In genomic region chr8:27894325-27894724, GRCm38 (mm10) we compare ENCODE assay signal across 20 mouse cellular contexts.
DNase-seq lines count a peak whose midpoint lies in the region; ATAC-seq and TF ChIP-seq lines count a peak whose summit lies in the region.
"Had no signal": no experiment of that assay in that cellular context is flagged by ENCODE, and none has a peak within 500 bp of the region (broad histone marks: within the 10 kb centered on the region; RNA-seq: fewer than 3 reads in every experiment).

No protein-coding gene starts in this region.

- peak; percentile 55; the same call in 1 of the 2 replicates for ATAC-seq in forebrain, embryonic 16.5 days
- no peak; the same call in 1 of the 2 replicates for ATAC-seq in limb, embryonic 11.5 days (ENCODE audit: insufficient number of reproducible peaks, low FRiP score, low TSS enrichment, low read depth)
- ATAC-seq: intestine, embryonic 16.5 days; midbrain, embryonic 15.5 days had no signal

- TF ChIP-seq CTCF in layer of hippocampus, adult 2 months (conservative IDR thresholded peaks at IDR 0.05), result no peak

- H3K4me3 ChIP-seq in forebrain, embryonic 16.5 days (replicated peaks; ENCODE audit: low read length), result no peak overlapping the region
- no peak overlapping the region for H3K4me3 ChIP-seq in forebrain, embryonic 10.5 days
- H3K4me3 ChIP-seq in limb, embryonic 11.5 days (ENCODE audit: low read depth, low read length), result no peak overlapping the region
- no peak overlapping the region for H3K4me3 ChIP-seq in limb, embryonic 10.5 days
- no peak overlapping the region for H3K4me3 ChIP-seq in layer of hippocampus, adult 2 months
- H3K4me3 ChIP-seq: heart, embryonic 13.5 days; megakaryocyte, embryonic 14.5 days; midbrain, embryonic 15.5 days had no signal

- H3K4me1 ChIP-seq in forebrain, embryonic 16.5 days (replicated peaks; ENCODE audit: control insufficient read depth, insufficient read depth, low read length), result no peaks in the 10 kb centered on the region
- H3K4me1 ChIP-seq in forebrain, embryonic 10.5 days, result no peaks in the 10 kb centered on the region
- no peaks in the 10 kb centered on the region for H3K4me1 ChIP-seq in limb, embryonic 11.5 days (ENCODE audit: control insufficient read depth, insufficient read depth, low read length)
- H3K4me1 ChIP-seq in limb, embryonic 10.5 days, result peaks cover 13% of the 10 kb centered on the region
- H3K4me1 ChIP-seq: heart, embryonic 13.5 days; megakaryocyte, embryonic 14.5 days; midbrain, embryonic 15.5 days had no signal

- no peak overlapping the region for H3K27ac ChIP-seq in forebrain, embryonic 16.5 days (ENCODE audit: low read length)
- H3K27ac ChIP-seq in forebrain, embryonic 10.5 days, result no peak overlapping the region
- H3K27ac ChIP-seq in limb, embryonic 11.5 days (replicated peaks; ENCODE audit: low read depth, low read length), result no peak overlapping the region
- H3K27ac ChIP-seq in limb, embryonic 10.5 days, result no peak overlapping the region
- no peak overlapping the region for H3K27ac ChIP-seq in layer of hippocampus, adult 2 months
- H3K27ac ChIP-seq: heart, embryonic 13.5 days; hindbrain, embryonic 14.5 days; midbrain, embryonic 15.5 days had no signal

- no peak for DNase-seq in forebrain, embryonic 10.5 days (ENCODE audit: extremely low spot score, low spot score)
- DNase-seq in limb, embryonic 11.5 days (ENCODE audit: low spot score), result peak; percentile 43
- DNase-seq in limb, embryonic 10.5 days (ENCODE audit: low spot score), result no peak
- DNase-seq in layer of hippocampus, adult 2 months (ENCODE audit: low spot score in 2 of 2), result peak; percentile 11 to 26
- peak; percentile 30 for DNase-seq in mesoderm, embryonic 11.5 days (ENCODE audit: low read depth, low spot score)
- DNase-seq in thymus, postnatal 25 days, result no peak
- DNase-seq in cerebellum, adult 18-20 months, result no peak
- DNase-seq: B cell, adult 2 months; cerebellum, adult 8-10 months; gastrocnemius, postnatal 10 days; heart, adult 18-20 months; kidney, postnatal 36 days; lung, adult 2 months; thymus, postnatal 36 days had no signal

- H3K36me3 ChIP-seq in forebrain, embryonic 16.5 days (ENCODE audit: control insufficient read depth, insufficient read depth), result no peaks in the 10 kb centered on the region
- H3K36me3 ChIP-seq in forebrain, embryonic 10.5 days (replicated peaks), result no peaks in the 10 kb centered on the region
- no peaks in the 10 kb centered on the region for H3K36me3 ChIP-seq in limb, embryonic 11.5 days (ENCODE audit: control insufficient read depth, insufficient read depth, low read length)
- H3K36me3 ChIP-seq in limb, embryonic 10.5 days, result no peaks in the 10 kb centered on the region
- H3K36me3 ChIP-seq: heart, embryonic 13.5 days; midbrain, embryonic 15.5 days had no signal

- H3K4me2 ChIP-seq in forebrain, embryonic 16.5 days (ENCODE audit: low read length), result no peak overlapping the region
- no peak overlapping the region for H3K4me2 ChIP-seq in limb, embryonic 11.5 days (ENCODE audit: low read depth, severe bottlenecking)
- H3K4me2 ChIP-seq: heart, embryonic 13.5 days; hindbrain, embryonic 14.5 days; midbrain, embryonic 15.5 days had no signal

- WGBS in forebrain, embryonic 16.5 days, result 66% methylated on average over 6 of the region's 6 CpGs
- WGBS in forebrain, embryonic 10.5 days, result 73% methylated on average over 6 of the region's 6 CpGs
- 17% methylated on average over 6 of the region's 6 CpGs for WGBS in limb, embryonic 11.5 days
- 47% methylated on average over 6 of the region's 6 CpGs for WGBS in limb, embryonic 10.5 days

- H3K9me3 ChIP-seq in forebrain, embryonic 16.5 days (ENCODE audit: control insufficient read depth, low read length), result no peaks in the 10 kb centered on the region
- no peaks in the 10 kb centered on the region for H3K9me3 ChIP-seq in forebrain, embryonic 10.5 days
- H3K9me3 ChIP-seq in limb, embryonic 11.5 days (ENCODE audit: control insufficient read depth, low read length), result no peaks in the 10 kb centered on the region
- H3K9me3 ChIP-seq in limb, embryonic 10.5 days (replicated peaks), result no peaks in the 10 kb centered on the region
- H3K9me3 ChIP-seq: heart, embryonic 13.5 days; midbrain, embryonic 15.5 days had no signal

- H3K27me3 ChIP-seq in forebrain, embryonic 16.5 days (replicated peaks; ENCODE audit: control insufficient read depth, insufficient read depth, low read length), result no peaks in the 10 kb centered on the region
- H3K27me3 ChIP-seq in forebrain, embryonic 10.5 days (ENCODE audit: poor library complexity, severe bottlenecking), result no peaks in the 10 kb centered on the region
- H3K27me3 ChIP-seq in limb, embryonic 11.5 days (ENCODE audit: control insufficient read depth, insufficient read depth, low read length), result no peaks in the 10 kb centered on the region
- no peaks in the 10 kb centered on the region for H3K27me3 ChIP-seq in limb, embryonic 10.5 days (ENCODE audit: low read depth, poor library complexity, severe bottlenecking)
- H3K27me3 ChIP-seq: heart, embryonic 13.5 days; megakaryocyte, embryonic 14.5 days; midbrain, embryonic 15.5 days had no signal

- no peak overlapping the region for H3K9ac ChIP-seq in forebrain, embryonic 16.5 days (replicated peaks; ENCODE audit: low read depth, low read length)
- no peak overlapping the region for H3K9ac ChIP-seq in limb, embryonic 11.5 days (ENCODE audit: low read length)
- H3K9ac ChIP-seq: heart, embryonic 13.5 days; hindbrain, embryonic 14.5 days; midbrain, embryonic 15.5 days had no signal

Comparison
In these comparisons a context has a peak if more than half of its experiments do, and no peak if none do; other contexts are left out.
1. DNase-seq: peak in limb, embryonic 11.5 days (single experiment), layer of hippocampus, adult 2 months (2 of 2) and mesoderm, embryonic 11.5 days (single experiment); none in forebrain, embryonic 10.5 days (single experiment), limb, embryonic 10.5 days (single experiment), thymus, postnatal 25 days (single experiment) and cerebellum, adult 18-20 months (0 of 2).